ENCODE assay signal across 25 mouse cellular contexts in the genomic region with DNA sequence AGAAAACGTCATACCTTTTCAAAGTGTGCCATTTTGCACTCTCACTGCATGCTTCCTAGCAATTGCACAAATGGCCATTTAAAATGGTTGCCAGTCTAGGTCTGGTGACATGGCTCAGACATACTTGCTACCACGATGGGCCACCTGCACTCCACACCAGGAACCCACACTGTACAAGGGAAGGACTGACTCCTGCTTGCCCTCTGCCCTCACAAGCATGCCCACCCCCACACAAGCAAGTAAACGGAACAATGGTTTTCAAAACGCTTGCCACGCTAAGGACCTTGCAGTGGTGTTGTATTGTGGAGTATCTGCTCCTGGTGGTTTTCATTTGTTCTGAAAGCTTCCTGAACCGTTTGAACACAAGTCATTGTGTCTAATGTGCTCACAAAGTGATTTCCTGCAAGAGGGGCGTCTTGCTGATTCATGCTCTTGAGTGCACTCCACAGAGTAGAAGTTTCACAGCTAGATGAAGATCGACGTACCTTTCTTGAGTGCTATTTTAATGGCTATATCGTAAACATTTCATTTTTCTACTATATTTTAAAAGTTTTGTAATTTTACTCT. TPM values are rescaled to one million over a fixed set of nuclear protein-coding genes. Genes with fewer than 3 reads are reported as not detected.
DNase-seq lines count a peak whose midpoint lies in the region; ATAC-seq lines count a peak whose summit lies in the region.
"Had no signal": no experiment of that assay in that cellular context is flagged by ENCODE, and none has a peak within 500 bp of the region (broad histone marks: within the 10 kb centered on the region; RNA-seq: fewer than 3 reads in every experiment).

No protein-coding gene starts in this region.

- H3K4me3 ChIP-seq in megakaryocyte, embryonic 14.5 days (replicated peaks): peak overlapping the region; percentile 84
- no peak overlapping the region for H3K4me3 ChIP-seq in neural tube, embryonic 15.5 days (replicated peaks)
- no peak overlapping the region for H3K4me3 ChIP-seq in intestine, embryonic 16.5 days (ENCODE audit: low read length)
- H3K4me3 ChIP-seq: embryonic facial prominence, embryonic 13.5 days; forebrain, embryonic 13.5 days; gastrocnemius, adult 2 months; heart, adult 2 months; heart, embryonic 15.5 days; hindbrain, embryonic 15.5 days had no signal

- no peak overlapping the region for H3K9ac ChIP-seq in neural tube, embryonic 15.5 days (replicated peaks)
- H3K9ac ChIP-seq in intestine, embryonic 16.5 days (ENCODE audit: low read depth, low read length): no peak overlapping the region
- H3K9ac ChIP-seq: embryonic facial prominence, embryonic 13.5 days; forebrain, embryonic 13.5 days; forebrain, postnatal 0 days; heart, embryonic 15.5 days; hindbrain, embryonic 15.5 days had no signal

- H3K36me3 ChIP-seq in megakaryocyte, embryonic 14.5 days (replicated peaks; ENCODE audit: low read length): peaks cover 75% of the 10 kb centered on the region
- peaks cover 46% of the 10 kb centered on the region for H3K36me3 ChIP-seq in neural tube, embryonic 15.5 days
- 0 out of 2 replicates have a peak, but pooled peaks cover 7% of the 10 kb centered on the region for H3K36me3 ChIP-seq in intestine, embryonic 16.5 days (ENCODE audit: control insufficient read depth, insufficient read depth, low read length)

- no peaks in the 10 kb centered on the region for H3K27me3 ChIP-seq in megakaryocyte, embryonic 14.5 days (replicated peaks)
- no peaks in the 10 kb centered on the region for H3K27me3 ChIP-seq in neural tube, embryonic 15.5 days (replicated peaks)
- no peaks in the 10 kb centered on the region for H3K27me3 ChIP-seq in intestine, embryonic 16.5 days (replicated peaks; ENCODE audit: control insufficient read depth, insufficient read depth, low read length)
- H3K27me3 ChIP-seq: CH12.LX; embryonic facial prominence, embryonic 13.5 days; forebrain, embryonic 13.5 days; heart, embryonic 15.5 days; hindbrain, embryonic 15.5 days; Patski had no signal

- H3K4me2 ChIP-seq in neural tube, embryonic 15.5 days: no peak overlapping the region
- no peak overlapping the region for H3K4me2 ChIP-seq in intestine, embryonic 16.5 days (ENCODE audit: low read depth, low read length)
- H3K4me2 ChIP-seq: embryonic facial prominence, embryonic 13.5 days; forebrain, embryonic 13.5 days; heart, embryonic 11.5 days; heart, embryonic 15.5 days; hindbrain, embryonic 15.5 days had no signal

- intact Hi-C loops in heart, postnatal 25 days (cut with DNase I): no loop called here

- peak; percentile 73 for DNase-seq in heart, adult 11 months
- no peak for DNase-seq in heart, postnatal 25 days (ENCODE audit: low spot score)
- DNase-seq in urinary bladder, adult 2 months (ENCODE audit: low spot score): no peak
- DNase-seq: adrenal gland, postnatal 14 days; cerebellum, adult 9-10 months; cerebellum, postnatal 25 days; forebrain, postnatal 0 days; gastrocnemius, adult 2 months; gastrocnemius, postnatal 25 days; heart, adult 2 months; heart, postnatal 14 days had no signal

- peaks cover 22% of the 10 kb centered on the region for H3K4me1 ChIP-seq in megakaryocyte, embryonic 14.5 days
- no peaks in the 10 kb centered on the region for H3K4me1 ChIP-seq in neural tube, embryonic 15.5 days
- H3K4me1 ChIP-seq in intestine, embryonic 16.5 days (ENCODE audit: control insufficient read depth, insufficient read depth, low read length): no peaks in the 10 kb centered on the region
- H3K4me1 ChIP-seq: embryonic facial prominence, embryonic 13.5 days; forebrain, embryonic 13.5 days; heart, embryonic 15.5 days; hindbrain, embryonic 15.5 days had no signal

- peak; percentile 28; the same call in 1 of the 2 replicates for ATAC-seq in erythroblast, adult 5-6 weeks (replicated peaks; ENCODE audit: low FRiP score, poor library complexity, severe bottlenecking)
- ATAC-seq in neural tube, embryonic 15.5 days (ENCODE audit: low FRiP score): no peak
- ATAC-seq in intestine, embryonic 16.5 days: no peak
- ATAC-seq: activated CD4-positive, CD25-positive, alpha-beta regulatory T cell, adult 4 months; forebrain, embryonic 13.5 days; forebrain, postnatal 0 days; intestine, postnatal 0 days; Patski had no signal

- H3K9me3 ChIP-seq in megakaryocyte, embryonic 14.5 days: peaks cover 3% of the 10 kb centered on the region; the same call in 1 of the 2 replicates
- H3K9me3 ChIP-seq in neural tube, embryonic 15.5 days (replicated peaks): no peaks in the 10 kb centered on the region
- H3K9me3 ChIP-seq in intestine, embryonic 16.5 days (ENCODE audit: control insufficient read depth, low read length): no peaks in the 10 kb centered on the region
- H3K9me3 ChIP-seq: embryonic facial prominence, embryonic 13.5 days; forebrain, embryonic 13.5 days; heart, embryonic 15.5 days; hindbrain, embryonic 15.5 days had no signal

- 77% methylated on average over 10 of the region's 10 CpGs for WGBS in neural tube, embryonic 15.5 days
- WGBS in intestine, embryonic 16.5 days: 84% methylated on average over 10 of the region's 10 CpGs

- no peak overlapping the region for H3K27ac ChIP-seq in neural tube, embryonic 15.5 days (replicated peaks)
- H3K27ac ChIP-seq in intestine, embryonic 16.5 days (ENCODE audit: low read length): no peak overlapping the region
- H3K27ac ChIP-seq: embryonic facial prominence, embryonic 13.5 days; forebrain, embryonic 13.5 days; gastrocnemius, adult 2 months; heart, adult 2 months; heart, embryonic 15.5 days; hindbrain, embryonic 15.5 days had no signal

RNA-seq across cellular contexts. Expression of a gene that starts 41.4 kb away (rescaled TPM):
- total RNA-seq in heart, postnatal 25 days (2021): not detected
- not detected in 2 replicates for total RNA-seq in erythroblast, adult 5-6 weeks (2015; ENCODE audit: low replicate concordance)
- not detected in 2 replicates for total RNA-seq in erythroblast, adult 5-6 weeks (2017; ENCODE audit: low replicate concordance)
- polyA plus RNA-seq in megakaryocyte, embryonic 14.5 days (2012; ENCODE audit: insufficient read depth, low replicate concordance): not detected in 2 replicates
- 0.13 and 0.29 TPM in 2 replicates for polyA plus RNA-seq in neural tube, embryonic 15.5 days (2015; fragmentation: Nextera tagmentation; extraction: Ambion mirVana)
- polyA plus RNA-seq in intestine, embryonic 16.5 days (2015; fragmentation: Nextera tagmentation; extraction: Ambion mirVana): 0.73 and 0.76 TPM in 2 replicates
- 0.10 and 0.12 TPM in 2 replicates for polyA plus RNA-seq in urinary bladder, adult 2 months (2012; rRNA removed)
- total RNA-seq: adrenal gland, adult 18-20 months; adrenal gland, postnatal 14 days; CH12.LX; gastrocnemius, adult 2 months; gastrocnemius, postnatal 25 days; heart, adult 2 months had no signal
- polyA plus RNA-seq: activated CD4-positive, CD25-positive, alpha-beta regulatory T cell, adult 4 months; embryonic facial prominence, embryonic 13.5 days; Patski had no signal

RNA-seq across cellular contexts. Expression of a gene that starts 55.5 kb away (rescaled TPM):
- 1 to 10 TPM; 4.8 to 6.8 TPM for total RNA-seq in heart, postnatal 25 days (2021)
- 4.4 TPM in 1 of 2 replicates, not detected in the other for total RNA-seq in erythroblast, adult 5-6 weeks (2015; ENCODE audit: low replicate concordance)
- 1.3 and 2.7 TPM in 2 replicates for total RNA-seq in erythroblast, adult 5-6 weeks (2017; ENCODE audit: low replicate concordance)
- 0.09 TPM in 1 of 2 replicates, not detected in the other for polyA plus RNA-seq in megakaryocyte, embryonic 14.5 days (2012; ENCODE audit: insufficient read depth, low replicate concordance)
- 42.0 and 50.9 TPM in 2 replicates for polyA plus RNA-seq in neural tube, embryonic 15.5 days (2015; fragmentation: Nextera tagmentation; extraction: Ambion mirVana)
- polyA plus RNA-seq in intestine, embryonic 16.5 days (2015; fragmentation: Nextera tagmentation; extraction: Ambion mirVana): 6.8 and 6.9 TPM in 2 replicates
- polyA plus RNA-seq in urinary bladder, adult 2 months (2012; rRNA removed): 31.1 and 32.7 TPM in 2 replicates
- polyA plus RNA-seq: activated CD4-positive, CD25-positive, alpha-beta regulatory T cell, adult 4 months had no signal
